Mouse (Mus musculus): ENCODE data around the gene Tmem208.

DNA sequence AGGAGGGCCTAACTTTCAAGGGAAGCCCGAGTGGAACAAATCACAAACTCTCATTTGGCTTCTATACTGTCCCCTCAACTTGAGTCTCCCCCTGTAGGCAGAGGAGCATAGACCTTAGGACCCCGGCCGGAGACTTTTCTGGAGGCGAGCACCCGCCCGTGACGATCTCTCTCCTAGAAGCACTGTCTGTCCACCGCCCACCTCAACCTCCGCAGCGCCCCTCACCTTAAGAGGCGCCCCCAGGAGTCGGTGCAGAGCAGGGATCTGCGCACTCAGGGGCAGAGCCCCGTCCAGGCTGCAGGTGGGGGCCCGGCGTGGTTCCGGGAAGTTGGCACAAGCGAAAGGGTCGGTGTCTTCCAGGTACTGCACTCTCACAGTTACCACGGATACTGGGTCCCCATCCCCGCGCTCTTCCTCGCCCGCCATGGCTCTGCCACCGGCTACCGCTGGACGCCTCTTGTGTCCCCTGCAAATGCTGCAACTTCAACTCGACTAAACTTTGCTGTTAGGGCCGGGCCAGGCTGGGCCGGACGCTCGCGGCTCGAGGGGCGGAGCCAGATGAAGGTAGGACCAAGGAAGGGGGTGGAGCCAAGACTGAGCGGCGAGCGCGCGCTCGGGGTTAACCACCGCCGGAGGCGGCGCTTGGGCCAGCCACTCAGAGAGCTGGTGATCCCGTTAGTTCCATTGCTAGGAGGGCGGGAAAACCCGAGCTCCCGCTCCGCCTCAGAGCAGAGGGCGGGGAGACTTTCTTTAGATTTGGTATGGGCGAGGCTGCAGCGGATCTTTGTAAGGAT lies 21.5 kb downstream of the Tmem208 start, which contains the start of gene Fhod1:
- TF ChIP-seq POLR2A (IDR thresholded peaks at IDR 0.05; ENCODE audit: control insufficient read depth, extremely low read depth, insufficient read depth, low read length, poor library complexity) = no peak
- peak; percentile 18; the same call in 1 of the 2 replicates for TF ChIP-seq CTCF (IDR thresholded peaks at IDR 0.05; ENCODE audit: borderline replicate concordance, control insufficient read depth, extremely low read depth, insufficient read depth, low read length, poor library complexity)

All from thymus, adult 2 months (tissue).